Mouse (Mus musculus) myocyte (in vitro differentiated cells): ENCODE measurements around the gene Coro7.

Experiments used
- MAX ChIP-seq: IDR thresholded peaks from one replicate; pipeline ENCODE4 v1.6.1; 2011; ENCODE audit warnings: low read depth, mild to moderate bottlenecking, control low read depth
- MYOD1 ChIP-seq, 3 experiments: IDR thresholded peaks; one replicate each; pipeline ENCODE4 v1.6.1; 2011; ENCODE audit warnings: control low read depth in 2 of 3, low read depth in 2 of 3, mild to moderate bottlenecking in 2 of 3, moderate library complexity in 1 of 3; ENCODE audit not compliant: insufficient read length in 2 of 3, control insufficient read depth in 1 of 3
- POLR2A ChIP-seq: IDR thresholded peaks from one replicate; pipeline ENCODE4 v1.6.1; 2011; ENCODE audit warnings: low read depth, mild to moderate bottlenecking, control low read depth, moderate library complexity; ENCODE audit not compliant: insufficient read length
- TCF3 ChIP-seq: IDR thresholded peaks from one replicate; pipeline ENCODE4 v1.6.1; 2011; ENCODE audit warnings: low read depth, control low read depth; ENCODE audit not compliant: insufficient read length
- USF1 ChIP-seq: IDR thresholded peaks from one replicate; pipeline ENCODE4 v1.6.1; 2011; ENCODE audit warnings: low read depth, mild to moderate bottlenecking, control low read depth, moderate library complexity

GRCm38 (mm10) chr16:4597296-4597695 lies 82.3 kb downstream of the Coro7 start:
- TF ChIP-seq MYOD1 (IDR thresholded peaks at IDR 0.05; ENCODE audit: control insufficient read depth in 1 of 3, insufficient read length in 2 of 3, low read depth in 2 of 3) (peak in 2 of 3 experiments; percentile 72 to 83), MAX (no peak), TCF3 (no peak), POLR2A (no peak), USF1 (no peak)
